Mouse (Mus musculus) liver, embryonic 14.5 days (tissue): ENCODE results near the gene Zfp652.

Source experiments
- CTCF ChIP-seq: IDR thresholded peaks from 2 replicates; pipeline ENCODE4 v1.5.1; 2016; ENCODE audit warnings: antibody characterized with exemption, low read depth, control low read depth
- EP300 ChIP-seq: IDR thresholded peaks from 2 replicates; pipeline ENCODE4 v1.6.1; 2016; ENCODE audit warnings: antibody characterized with exemption, low read depth

DNA sequence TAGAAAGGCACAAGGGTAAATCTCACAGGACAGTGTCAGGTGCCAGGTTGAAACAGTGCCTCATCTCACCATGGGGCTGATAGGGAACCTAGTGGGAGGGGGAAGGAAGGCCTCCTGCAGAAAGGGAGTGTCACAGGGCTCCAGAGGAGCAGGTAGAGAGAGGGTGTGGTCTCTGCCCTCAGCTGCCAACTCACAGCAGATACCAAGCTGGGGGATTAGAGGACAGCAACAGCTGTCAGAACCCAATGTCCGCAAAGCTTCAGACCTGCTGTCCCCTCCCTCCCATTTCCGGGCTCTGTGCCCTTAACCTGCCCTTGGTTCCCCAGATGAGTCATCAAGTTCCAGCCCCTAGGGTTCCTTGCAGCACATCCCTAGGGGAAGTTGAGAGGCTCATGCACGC lies 93.1 kb downstream of the Zfp652 start:
- TF ChIP-seq CTCF (peak; percentile 21; the same call in 1 of the 2 replicates), EP300 (no peak; the same call in 1 of the 2 replicates)
